Mouse (Mus musculus): ENCODE results near the gene Zfp715. TPM values are rescaled to one million over a fixed set of nuclear protein-coding genes. Genes with fewer than 3 reads are reported as not detected.
A peak's percentile ranks its signal among the peaks of the same experiment; 100 is the strongest.

The Zfp715 gene
- polyA plus RNA-seq, 1 experiment from 2014 or later: 14.9 TPM

- no peak overlapping the region for H3K4me3 ChIP-seq (ENCODE audit: low read length)
- no peak overlapping the region for H3K9ac ChIP-seq (replicated peaks; ENCODE audit: low read length)
- no peaks in the 10 kb centered on the region for H3K27me3 ChIP-seq (ENCODE audit: insufficient read depth, low read length)
- no peaks in the 10 kb centered on the region for H3K36me3 ChIP-seq (ENCODE audit: insufficient read depth, low read length)
- no peaks in the 10 kb centered on the region for H3K4me1 ChIP-seq (ENCODE audit: insufficient read depth, low read length)
- WGBS: 80% methylated on average over 4 of the region's 4 CpGs
- H3K9me3 ChIP-seq (ENCODE audit: low read length): no peaks in the 10 kb centered on the region
- H3K27ac ChIP-seq (ENCODE audit: low read length): no peak overlapping the region
- no peak for ATAC-seq (ENCODE audit: low FRiP score, low TSS enrichment)
- no peak overlapping the region for H3K4me2 ChIP-seq (replicated peaks; ENCODE audit: low read depth, low read length)
Observed at GRCm38 (mm10) chr7:43346148-43346547, 33.1 kb upstream of the Zfp715 start.

- 89% methylated on average over 4 of the region's 4 CpGs for WGBS
- no peak overlapping the region for H3K9ac ChIP-seq (replicated peaks; ENCODE audit: low read length)
- H3K27me3 ChIP-seq (ENCODE audit: insufficient read depth, low read length): no peaks in the 10 kb centered on the region
- no peak overlapping the region for H3K27ac ChIP-seq (ENCODE audit: low read length)
- no peak overlapping the region for H3K4me2 ChIP-seq (replicated peaks; ENCODE audit: low read depth, low read length)
- no peaks in the 10 kb centered on the region for H3K4me1 ChIP-seq (ENCODE audit: insufficient read depth, low read length)
- H3K9me3 ChIP-seq (ENCODE audit: low read length): no peaks in the 10 kb centered on the region
- no peak overlapping the region for H3K4me3 ChIP-seq (ENCODE audit: low read length)
- no peaks in the 10 kb centered on the region for H3K36me3 ChIP-seq (ENCODE audit: insufficient read depth, low read length)
- no peak for ATAC-seq (ENCODE audit: low FRiP score, low TSS enrichment)
Observed at GRCm38 (mm10) chr7:43344491-43344890, 31.4 kb upstream of the Zfp715 start.

GRCm38 (mm10) chr7:43344020-43344419 is 30.9 kb upstream of the Zfp715 start:
- Histone ChIP-seq H3K4me1 (ENCODE audit: insufficient read depth, low read length) (no peaks in the 10 kb centered on the region), H3K36me3 (ENCODE audit: insufficient read depth, low read length) (no peaks in the 10 kb centered on the region), H3K4me2 (replicated peaks; ENCODE audit: low read depth, low read length) (no peak overlapping the region), H3K27ac (ENCODE audit: low read length) (no peak overlapping the region), H3K9ac (replicated peaks; ENCODE audit: low read length) (no peak overlapping the region), H3K9me3 (ENCODE audit: low read length) (no peaks in the 10 kb centered on the region), H3K4me3 (ENCODE audit: low read length) (no peak overlapping the region), H3K27me3 (ENCODE audit: insufficient read depth, low read length) (no peaks in the 10 kb centered on the region)
- no peak for ATAC-seq (ENCODE audit: low FRiP score, low TSS enrichment)
- WGBS: 69% methylated on average over 2 of the region's 2 CpGs

- no peak overlapping the region for H3K4me2 ChIP-seq (replicated peaks; ENCODE audit: low read depth, low read length)
- no peaks in the 10 kb centered on the region for H3K9me3 ChIP-seq (ENCODE audit: low read length)
- no peaks in the 10 kb centered on the region for H3K36me3 ChIP-seq (ENCODE audit: insufficient read depth, low read length)
- H3K4me3 ChIP-seq (ENCODE audit: low read length): no peak overlapping the region
- ATAC-seq (ENCODE audit: low FRiP score, low TSS enrichment): no peak
- H3K4me1 ChIP-seq (ENCODE audit: insufficient read depth, low read length): no peaks in the 10 kb centered on the region
- WGBS: 54% methylated on average over 5 of the region's 5 CpGs
- H3K27ac ChIP-seq (ENCODE audit: low read length): no peak overlapping the region
- no peak overlapping the region for H3K9ac ChIP-seq (replicated peaks; ENCODE audit: low read length)
- H3K27me3 ChIP-seq (ENCODE audit: insufficient read depth, low read length): no peaks in the 10 kb centered on the region
Observed at GRCm38 (mm10) chr7:43343191-43343590, 30.1 kb upstream of the Zfp715 start.

GRCm38 (mm10) chr7:43340771-43341170 is 27.7 kb upstream of the Zfp715 start:
- Histone ChIP-seq H3K4me3 (ENCODE audit: low read length) (no peak overlapping the region), H3K4me2 (replicated peaks; ENCODE audit: low read depth, low read length) (no peak overlapping the region), H3K4me1 (ENCODE audit: insufficient read depth, low read length) (no peaks in the 10 kb centered on the region), H3K9ac (replicated peaks; ENCODE audit: low read length) (no peak overlapping the region), H3K36me3 (ENCODE audit: insufficient read depth, low read length) (no peaks in the 10 kb centered on the region), H3K27me3 (ENCODE audit: insufficient read depth, low read length) (no peaks in the 10 kb centered on the region), H3K27ac (ENCODE audit: low read length) (no peak overlapping the region), H3K9me3 (ENCODE audit: low read length) (no peaks in the 10 kb centered on the region)
- no peak for ATAC-seq (ENCODE audit: low FRiP score, low TSS enrichment)
- 49% methylated on average over 4 of the region's 4 CpGs for WGBS

- 74% methylated on average over 2 of the region's 2 CpGs for WGBS
Observed at GRCm38 (mm10) chr7:43333899-43334298, 20.8 kb upstream of the Zfp715 start.

GRCm38 (mm10) chr7:43333203-43333602 is 20.1 kb upstream of the Zfp715 start:
- Histone ChIP-seq H3K4me2 (replicated peaks; ENCODE audit: low read depth, low read length) (no peak overlapping the region), H3K4me3 (ENCODE audit: low read length) (no peak overlapping the region), H3K36me3 (ENCODE audit: insufficient read depth, low read length) (no peaks in the 10 kb centered on the region), H3K9me3 (ENCODE audit: low read length) (no peaks in the 10 kb centered on the region), H3K9ac (replicated peaks; ENCODE audit: low read length) (no peak overlapping the region), H3K27me3 (ENCODE audit: insufficient read depth, low read length) (no peaks in the 10 kb centered on the region), H3K27ac (ENCODE audit: low read length) (no peak overlapping the region), H3K4me1 (ENCODE audit: insufficient read depth, low read length) (no peaks in the 10 kb centered on the region)
- WGBS: 45% methylated on average over 5 of the region's 7 CpGs
- no peak for ATAC-seq (ENCODE audit: low FRiP score, low TSS enrichment)

More at GRCm38 (mm10) chr7:43333899-43334298, 20.8 kb upstream of the Zfp715 start:
- Histone ChIP-seq H3K27ac (ENCODE audit: low read length) (no peak overlapping the region), H3K27me3 (ENCODE audit: insufficient read depth, low read length) (no peaks in the 10 kb centered on the region), H3K9me3 (ENCODE audit: low read length) (no peaks in the 10 kb centered on the region), H3K9ac (replicated peaks; ENCODE audit: low read length) (no peak overlapping the region), H3K36me3 (ENCODE audit: insufficient read depth, low read length) (no peaks in the 10 kb centered on the region), H3K4me1 (ENCODE audit: insufficient read depth, low read length) (no peaks in the 10 kb centered on the region), H3K4me2 (replicated peaks; ENCODE audit: low read depth, low read length) (no peak overlapping the region), H3K4me3 (ENCODE audit: low read length) (no peak overlapping the region)
- peak; percentile 57; the same call in 1 of the 2 replicates for ATAC-seq (ENCODE audit: low FRiP score, low TSS enrichment)

- H3K36me3 ChIP-seq (ENCODE audit: insufficient read depth, low read length): no peaks in the 10 kb centered on the region
- no peak for ATAC-seq (ENCODE audit: low FRiP score, low TSS enrichment)
- 64% methylated on average over 4 of the region's 4 CpGs for WGBS
- no peaks in the 10 kb centered on the region for H3K27me3 ChIP-seq (ENCODE audit: insufficient read depth, low read length)
- H3K27ac ChIP-seq (ENCODE audit: low read length): no peak overlapping the region
- H3K9me3 ChIP-seq (ENCODE audit: low read length): no peaks in the 10 kb centered on the region
- no peak overlapping the region for H3K4me3 ChIP-seq (ENCODE audit: low read length)
- no peak overlapping the region for H3K4me2 ChIP-seq (replicated peaks; ENCODE audit: low read depth, low read length)
- H3K4me1 ChIP-seq (ENCODE audit: insufficient read depth, low read length): no peaks in the 10 kb centered on the region
- no peak overlapping the region for H3K9ac ChIP-seq (replicated peaks; ENCODE audit: low read length)
Observed at GRCm38 (mm10) chr7:43328101-43328500, 15.0 kb upstream of the Zfp715 start.

- H3K27me3 ChIP-seq (ENCODE audit: insufficient read depth, low read length): no peaks in the 10 kb centered on the region
- H3K9ac ChIP-seq (replicated peaks; ENCODE audit: low read length): no peak overlapping the region
- WGBS: 62% methylated on average over 10 of the region's 10 CpGs
- no peaks in the 10 kb centered on the region for H3K4me1 ChIP-seq (ENCODE audit: insufficient read depth, low read length)
- ATAC-seq (ENCODE audit: low FRiP score, low TSS enrichment): no peak
- no peak overlapping the region for H3K4me2 ChIP-seq (replicated peaks; ENCODE audit: low read depth, low read length)
- H3K4me3 ChIP-seq (ENCODE audit: low read length): no peak overlapping the region
- no peaks in the 10 kb centered on the region for H3K36me3 ChIP-seq (ENCODE audit: insufficient read depth, low read length)
- H3K27ac ChIP-seq (ENCODE audit: low read length): no peak overlapping the region
- H3K9me3 ChIP-seq (ENCODE audit: low read length): no peaks in the 10 kb centered on the region
Observed at GRCm38 (mm10) chr7:43326223-43326780, 13.2 kb upstream of the Zfp715 start.

- Histone ChIP-seq H3K4me1 (ENCODE audit: insufficient read depth, low read length) (peaks cover 11% of the 10 kb centered on the region), H3K27ac (ENCODE audit: low read length) (peak overlapping the region; percentile 90), H3K36me3 (ENCODE audit: insufficient read depth, low read length) (0 out of 2 replicates have a peak, but pooled peaks cover 8% of the 10 kb centered on the region), H3K9me3 (ENCODE audit: low read length) (no peaks in the 10 kb centered on the region), H3K4me2 (replicated peaks; ENCODE audit: low read depth, low read length) (peak overlapping the region; percentile 82), H3K4me3 (ENCODE audit: low read length) (peak overlapping the region; percentile 72), H3K9ac (replicated peaks; ENCODE audit: low read length) (peak overlapping the region; percentile 81), H3K27me3 (ENCODE audit: insufficient read depth, low read length) (no peaks in the 10 kb centered on the region)
- 2% methylated on average over 32 of the region's 32 CpGs for WGBS
- ATAC-seq (ENCODE audit: low FRiP score, low TSS enrichment): peak; percentile 70
Observed at GRCm38 (mm10) chr7:43312386-43313012, 595 bp downstream of the Zfp715 start.
